Comparison of ENCODE assay signal across 10 mouse cellular contexts in genomic region chr2:136058398-136058797, GRCm38 (mm10). TPM values are rescaled to one million over a fixed set of nuclear protein-coding genes. Genes with fewer than 3 reads are reported as not detected.
DNase-seq lines count a peak whose midpoint lies in the region; ATAC-seq and TF ChIP-seq lines count a peak whose summit lies in the region.
"Had no signal": no experiment of that assay in that cellular context is flagged by ENCODE, and none has a peak within 500 bp of the region (broad histone marks: within the 10 kb centered on the region; RNA-seq: fewer than 3 reads in every experiment).

No protein-coding gene starts in this region.

- H3K4me3 ChIP-seq in stomach, embryonic 14.5 days (ENCODE audit: low read depth, low read length), result peak overlapping the region; percentile 12; the same call in 1 of the 2 replicates
- no peak overlapping the region for H3K4me3 ChIP-seq in stomach, postnatal 0 days (ENCODE audit: low read depth, low read length)
- H3K4me3 ChIP-seq in limb, embryonic 14.5 days (replicated peaks; ENCODE audit: low read length), result peak overlapping the region; percentile 31; the same call in 1 of the 2 replicates
- H3K4me3 ChIP-seq: erythroblast, embryonic 14.5 days; myocyte had no signal

- H3K27me3 ChIP-seq in stomach, embryonic 14.5 days (ENCODE audit: control insufficient read depth, insufficient read depth, low read length), result peaks cover 34% of the 10 kb centered on the region
- H3K27me3 ChIP-seq in stomach, postnatal 0 days (ENCODE audit: control insufficient read depth, insufficient read depth, low read length), result peaks cover 4% of the 10 kb centered on the region; the same call in 1 of the 2 replicates
- peaks cover 31% of the 10 kb centered on the region for H3K27me3 ChIP-seq in limb, embryonic 14.5 days (ENCODE audit: control insufficient read depth, insufficient read depth, low read length)

- TF ChIP-seq EP300 in stomach, postnatal 0 days (optimal IDR thresholded peaks at IDR 0.05), result no peak

- H3K9me3 ChIP-seq in stomach, embryonic 14.5 days (ENCODE audit: control insufficient read depth, low read depth, low read length), result no peaks in the 10 kb centered on the region
- no peaks in the 10 kb centered on the region for H3K9me3 ChIP-seq in stomach, postnatal 0 days (ENCODE audit: control insufficient read depth, low read length)
- H3K9me3 ChIP-seq in limb, embryonic 14.5 days (ENCODE audit: control insufficient read depth, low read length), result no peaks in the 10 kb centered on the region

- no peak overlapping the region for H3K9ac ChIP-seq in stomach, embryonic 14.5 days (replicated peaks; ENCODE audit: low read depth, low read length)
- H3K9ac ChIP-seq in stomach, postnatal 0 days (ENCODE audit: low read length), result no peak overlapping the region
- H3K9ac ChIP-seq in limb, embryonic 14.5 days (ENCODE audit: low read depth, low read length, severe bottlenecking), result no peak overlapping the region

- no peaks in the 10 kb centered on the region for H3K36me3 ChIP-seq in stomach, embryonic 14.5 days (ENCODE audit: control insufficient read depth, insufficient read depth, low read length)
- no peaks in the 10 kb centered on the region for H3K36me3 ChIP-seq in stomach, postnatal 0 days (ENCODE audit: control insufficient read depth, insufficient read depth, low read length)
- H3K36me3 ChIP-seq in limb, embryonic 14.5 days (ENCODE audit: control insufficient read depth, insufficient read depth, low read length), result no peaks in the 10 kb centered on the region

- no peak for TF ChIP-seq POLR2A in limb, embryonic 14.5 days (IDR thresholded peaks at IDR 0.05; ENCODE audit: borderline replicate concordance, extremely low read depth, insufficient read depth, insufficient read length)

- DNase-seq in frontal cortex, postnatal 10 days (ENCODE audit: low spot score in 2 of 2), result no peak
- DNase-seq in stomach, postnatal 0 days (ENCODE audit: low spot score), result no peak
- DNase-seq in limb, embryonic 14.5 days (ENCODE audit: low spot score), result no peak
- no peak for DNase-seq in right cerebral cortex, postnatal 36 days (ENCODE audit: low spot score in 2 of 2)
- DNase-seq in urinary bladder, postnatal 25 days (ENCODE audit: low spot score), result no peak
- no peak for DNase-seq in cerebellum, adult 11-12 months

- peak; percentile 16; the same call in 1 of the 2 replicates for ATAC-seq in frontal cortex, adult (ENCODE audit: low TSS enrichment)
- no peak for ATAC-seq in stomach, embryonic 14.5 days (ENCODE audit: insufficient number of reproducible peaks, insufficient read depth, low FRiP score, low read depth)
- no peak for ATAC-seq in stomach, postnatal 0 days (ENCODE audit: low FRiP score, low TSS enrichment)
- no peak for ATAC-seq in limb, embryonic 14.5 days (ENCODE audit: low FRiP score, low read depth)

- 8% methylated on average over 7 of the region's 7 CpGs for WGBS in stomach, embryonic 14.5 days
- WGBS in stomach, postnatal 0 days, result 7% methylated on average over 7 of the region's 7 CpGs
- 8% methylated on average over 7 of the region's 7 CpGs for whole genome bisulfite sequencing in limb, embryonic 14.5 days

- H3K4me1 ChIP-seq in stomach, embryonic 14.5 days (ENCODE audit: control insufficient read depth, insufficient read depth, low read length), result 0 out of 2 replicates have a peak, but pooled peaks cover 3% of the 10 kb centered on the region
- H3K4me1 ChIP-seq in stomach, postnatal 0 days (replicated peaks; ENCODE audit: control insufficient read depth, insufficient read depth), result no peaks in the 10 kb centered on the region
- peaks cover 4% of the 10 kb centered on the region; the same call in 1 of the 2 replicates for H3K4me1 ChIP-seq in limb, embryonic 14.5 days (ENCODE audit: control insufficient read depth, insufficient read depth, low read length)

- H3K4me2 ChIP-seq in stomach, embryonic 14.5 days (replicated peaks; ENCODE audit: low read depth, low read length), result peak overlapping the region; percentile 28
- H3K4me2 ChIP-seq in stomach, postnatal 0 days (replicated peaks; ENCODE audit: low read depth), result no peak overlapping the region
- peak overlapping the region; percentile 58 for H3K4me2 ChIP-seq in limb, embryonic 14.5 days (replicated peaks; ENCODE audit: low read depth, low read length, severe bottlenecking)

- H3K27ac ChIP-seq in stomach, embryonic 14.5 days (ENCODE audit: low read length), result no peak overlapping the region
- H3K27ac ChIP-seq in stomach, postnatal 0 days (replicated peaks), result no peak overlapping the region
- no peak overlapping the region for H3K27ac ChIP-seq in limb, embryonic 14.5 days (replicated peaks; ENCODE audit: low read depth, low read length)

- TF ChIP-seq CTCF in stomach, postnatal 0 days (IDR thresholded peaks at IDR 0.05; ENCODE audit: low read depth), result no peak

RNA-seq across cellular contexts. Expression of gene Lamp5, which starts 6.4 kb away (rescaled TPM):
- polyA plus RNA-seq in stomach, embryonic 14.5 days (2014; fragmentation: Nextera tagmentation; extraction: Ambion mirVana), result not detected in 2 replicates
- 0.06 TPM in 1 of 2 replicates, not detected in the other for polyA plus RNA-seq in stomach, postnatal 0 days (2015; fragmentation: Nextera tagmentation; extraction: Ambion mirVana)
- 1.4 and 1.5 TPM in 2 replicates for polyA plus RNA-seq in limb, embryonic 14.5 days (2012; rRNA removed)
- 0.32 and 0.89 TPM in 2 replicates for polyA plus RNA-seq in limb, embryonic 14.5 days (2014; fragmentation: Nextera tagmentation; extraction: Ambion mirVana)
- polyA plus RNA-seq: erythroblast, embryonic 14.5 days; myocyte had no signal
